20 mouse cellular contexts compared by ENCODE assay signal in genomic region chr16:64062584-64062983, GRCm38 (mm10).
DNase-seq lines count a peak whose midpoint lies in the region; ATAC-seq lines count a peak whose summit lies in the region.
"Had no signal": no experiment of that assay in that cellular context is flagged by ENCODE, and none has a peak within 500 bp of the region (broad histone marks: within the 10 kb centered on the region; RNA-seq: fewer than 3 reads in every experiment).

No protein-coding gene starts in this region.

- H3K4me2 ChIP-seq in forebrain, embryonic 12.5 days, result no peak overlapping the region
- no peak overlapping the region for H3K4me2 ChIP-seq in hindbrain, embryonic 16.5 days (ENCODE audit: low read length)
- H3K4me2 ChIP-seq in hindbrain, embryonic 13.5 days, result no peak overlapping the region
- H3K4me2 ChIP-seq in neural tube, embryonic 12.5 days (replicated peaks), result no peak overlapping the region
- H3K4me2 ChIP-seq: embryonic facial prominence, embryonic 13.5 days; heart, embryonic 15.5 days had no signal

- peak; percentile 60; the same call in 1 of the 2 replicates for ATAC-seq in forebrain, embryonic 12.5 days (ENCODE audit: low FRiP score)
- 0 out of 2 replicates have a peak, but pooled peaks have one; percentile 54 for ATAC-seq in hindbrain, embryonic 16.5 days
- no peak for ATAC-seq in hindbrain, embryonic 13.5 days (ENCODE audit: low FRiP score)
- peak; percentile 68 for ATAC-seq in neural tube, embryonic 12.5 days (ENCODE audit: low FRiP score, low read depth)
- ATAC-seq: CD4-positive, CD25-positive, alpha-beta regulatory T cell, adult 4 months had no signal

- no peaks in the 10 kb centered on the region for H3K9me3 ChIP-seq in forebrain, embryonic 12.5 days
- no peaks in the 10 kb centered on the region for H3K9me3 ChIP-seq in forebrain, embryonic 10.5 days
- H3K9me3 ChIP-seq in hindbrain, embryonic 16.5 days (ENCODE audit: control insufficient read depth, low read length), result no peaks in the 10 kb centered on the region
- H3K9me3 ChIP-seq in hindbrain, embryonic 13.5 days, result no peaks in the 10 kb centered on the region
- no peaks in the 10 kb centered on the region for H3K9me3 ChIP-seq in neural tube, embryonic 12.5 days
- H3K9me3 ChIP-seq: embryonic facial prominence, embryonic 13.5 days; heart, embryonic 15.5 days; limb, embryonic 10.5 days had no signal

- no peaks in the 10 kb centered on the region for H3K36me3 ChIP-seq in forebrain, embryonic 12.5 days (replicated peaks)
- H3K36me3 ChIP-seq in forebrain, embryonic 10.5 days (replicated peaks), result no peaks in the 10 kb centered on the region
- H3K36me3 ChIP-seq in hindbrain, embryonic 16.5 days (ENCODE audit: control insufficient read depth, insufficient read depth, low read length), result no peaks in the 10 kb centered on the region
- H3K36me3 ChIP-seq in hindbrain, embryonic 13.5 days, result no peaks in the 10 kb centered on the region
- no peaks in the 10 kb centered on the region for H3K36me3 ChIP-seq in neural tube, embryonic 12.5 days
- H3K36me3 ChIP-seq: embryonic facial prominence, embryonic 13.5 days; heart, embryonic 15.5 days; limb, embryonic 10.5 days had no signal

- 35% methylated on average over 4 of the region's 4 CpGs for WGBS in forebrain, embryonic 12.5 days
- 62% methylated on average over 4 of the region's 4 CpGs for WGBS in forebrain, embryonic 10.5 days
- WGBS in hindbrain, embryonic 16.5 days, result 34% methylated on average over 4 of the region's 4 CpGs
- 22% methylated on average over 4 of the region's 4 CpGs for WGBS in hindbrain, embryonic 13.5 days
- 21% methylated on average over 4 of the region's 4 CpGs for WGBS in neural tube, embryonic 12.5 days

- H3K27ac ChIP-seq in forebrain, embryonic 12.5 days, result no peak overlapping the region
- H3K27ac ChIP-seq in forebrain, embryonic 10.5 days, result no peak overlapping the region
- no peak overlapping the region for H3K27ac ChIP-seq in hindbrain, embryonic 16.5 days (ENCODE audit: low read depth, low read length)
- no peak overlapping the region for H3K27ac ChIP-seq in hindbrain, embryonic 13.5 days
- no peak overlapping the region for H3K27ac ChIP-seq in neural tube, embryonic 12.5 days
- H3K27ac ChIP-seq: embryonic facial prominence, embryonic 13.5 days; heart, embryonic 15.5 days; kidney, postnatal 0 days; left cerebral cortex, adult 2 months; limb, embryonic 10.5 days had no signal

- peaks cover 4% of the 10 kb centered on the region; the same call in 1 of the 2 replicates for H3K4me1 ChIP-seq in forebrain, embryonic 12.5 days
- H3K4me1 ChIP-seq in forebrain, embryonic 10.5 days, result peaks cover 13% of the 10 kb centered on the region
- H3K4me1 ChIP-seq in hindbrain, embryonic 16.5 days (ENCODE audit: control insufficient read depth, insufficient read depth, low read depth, low read length), result no peaks in the 10 kb centered on the region
- no peaks in the 10 kb centered on the region; the same call in 1 of the 2 replicates for H3K4me1 ChIP-seq in hindbrain, embryonic 13.5 days (replicated peaks)
- H3K4me1 ChIP-seq in neural tube, embryonic 12.5 days, result no peaks in the 10 kb centered on the region
- H3K4me1 ChIP-seq: embryonic facial prominence, embryonic 13.5 days; heart, embryonic 15.5 days; limb, embryonic 10.5 days had no signal

- DNase-seq in forebrain, embryonic 10.5 days (ENCODE audit: extremely low spot score, low spot score), result no peak
- no peak for DNase-seq in neural tube, embryonic 10.5 days (ENCODE audit: extremely low spot score, low spot score)
- no peak for DNase-seq in frontal cortex, postnatal 14 days (ENCODE audit: low spot score in 2 of 2)
- DNase-seq: adrenal gland, postnatal 14 days; cerebellum, adult 9-10 months; heart, postnatal 4 days; kidney, adult 2 months; lung, postnatal 4 days had no signal

- no peaks in the 10 kb centered on the region for H3K27me3 ChIP-seq in forebrain, embryonic 12.5 days
- peaks cover 12% of the 10 kb centered on the region; the same call in 1 of the 2 replicates for H3K27me3 ChIP-seq in forebrain, embryonic 10.5 days (ENCODE audit: poor library complexity, severe bottlenecking)
- H3K27me3 ChIP-seq in hindbrain, embryonic 16.5 days (replicated peaks; ENCODE audit: control insufficient read depth, insufficient read depth, low read length), result no peaks in the 10 kb centered on the region
- H3K27me3 ChIP-seq in hindbrain, embryonic 13.5 days, result no peaks in the 10 kb centered on the region
- H3K27me3 ChIP-seq in neural tube, embryonic 12.5 days (replicated peaks), result no peaks in the 10 kb centered on the region
- H3K27me3 ChIP-seq: embryonic facial prominence, embryonic 13.5 days; heart, embryonic 15.5 days had no signal

- no peak overlapping the region for H3K9ac ChIP-seq in forebrain, embryonic 12.5 days
- no peak overlapping the region for H3K9ac ChIP-seq in hindbrain, embryonic 16.5 days (ENCODE audit: low read depth, low read length)
- H3K9ac ChIP-seq in hindbrain, embryonic 13.5 days, result no peak overlapping the region
- H3K9ac ChIP-seq in neural tube, embryonic 12.5 days, result no peak overlapping the region
- H3K9ac ChIP-seq: embryonic facial prominence, embryonic 13.5 days; heart, embryonic 15.5 days had no signal

- no peak overlapping the region for H3K4me3 ChIP-seq in forebrain, embryonic 12.5 days (replicated peaks)
- H3K4me3 ChIP-seq in forebrain, embryonic 10.5 days, result no peak overlapping the region
- no peak overlapping the region for H3K4me3 ChIP-seq in hindbrain, embryonic 16.5 days (ENCODE audit: low read length)
- H3K4me3 ChIP-seq in hindbrain, embryonic 13.5 days, result no peak overlapping the region
- no peak overlapping the region for H3K4me3 ChIP-seq in neural tube, embryonic 12.5 days
- H3K4me3 ChIP-seq: embryonic facial prominence, embryonic 13.5 days; erythroblast, embryonic 14.5 days; heart, embryonic 15.5 days; left cerebral cortex, adult 2 months; limb, embryonic 10.5 days; myocyte had no signal
